Comparison of ENCODE assay signal across 8 mouse cellular contexts in the genomic region with DNA sequence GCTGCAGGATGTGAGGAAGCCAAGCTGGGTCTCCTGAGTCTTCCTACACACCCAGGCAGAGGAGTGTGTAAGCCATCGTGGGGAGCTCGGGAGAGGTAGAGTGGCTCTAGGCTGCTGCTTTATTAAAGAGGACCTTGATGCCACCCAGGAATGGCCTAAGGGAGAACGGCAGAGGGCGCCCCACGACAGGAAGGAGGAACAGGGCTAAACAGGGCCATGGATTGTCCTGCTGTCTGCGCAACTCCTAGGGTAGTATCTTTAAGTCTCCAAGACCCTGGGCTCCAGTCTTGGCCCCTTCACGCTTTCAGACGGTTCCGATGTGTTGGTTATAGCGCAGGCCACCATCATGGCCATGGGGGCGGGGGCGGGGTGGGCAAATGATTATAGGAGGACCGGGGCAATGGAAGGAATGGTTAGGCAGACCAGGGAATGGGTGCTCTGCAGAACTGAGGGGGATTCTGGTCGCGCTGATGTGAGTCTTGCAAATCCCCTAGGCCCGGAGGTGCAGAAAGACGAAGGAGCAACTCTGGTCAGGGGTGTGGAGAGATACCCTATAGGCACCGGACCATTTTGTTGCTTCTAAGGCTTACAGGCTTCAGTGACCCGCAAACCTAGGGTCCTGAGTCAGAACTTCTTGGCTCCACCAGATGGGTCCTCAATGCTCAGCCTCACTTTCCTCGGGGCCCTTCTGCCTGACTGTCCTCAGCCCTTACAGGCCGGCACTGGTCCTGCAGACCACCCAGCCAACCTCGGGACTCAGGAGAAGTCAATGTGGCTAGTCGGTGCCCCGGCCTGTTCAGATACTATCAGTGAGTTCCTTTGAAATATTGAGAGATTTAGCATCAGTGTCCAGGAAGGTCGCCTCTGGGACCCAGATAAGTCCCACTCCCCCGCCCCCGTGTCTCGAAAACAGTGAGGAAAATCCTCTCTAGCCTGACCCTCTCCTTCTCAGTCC. TPM values are rescaled to one million over a fixed set of nuclear protein-coding genes. Genes with fewer than 3 reads are reported as not detected.
DNase-seq lines count a peak whose midpoint lies in the region; ATAC-seq and TF ChIP-seq lines count a peak whose summit lies in the region.

No protein-coding gene starts in this region.

- no peak for TF ChIP-seq EP300 in liver, postnatal 0 days (IDR thresholded peaks at IDR 0.05; ENCODE audit: low read depth)

- TF ChIP-seq CTCF in liver, postnatal 0 days (IDR thresholded peaks at IDR 0.05; ENCODE audit: low read depth) = peak; percentile 60

- H3K4me2 ChIP-seq in embryonic facial prominence, embryonic 11.5 days (ENCODE audit: low read depth, low read length) = peak overlapping the region; percentile 96
- peak overlapping the region; percentile 70 for H3K4me2 ChIP-seq in liver, postnatal 0 days (ENCODE audit: low read depth, low read length)
- peak overlapping the region; percentile 50 for H3K4me2 ChIP-seq in neural tube, embryonic 14.5 days (ENCODE audit: low read depth, low read length)

- H3K9ac ChIP-seq in embryonic facial prominence, embryonic 11.5 days (replicated peaks; ENCODE audit: low read length) = no peak overlapping the region; the same call in 1 of the 2 replicates
- no peak overlapping the region for H3K9ac ChIP-seq in liver, postnatal 0 days (replicated peaks)
- H3K9ac ChIP-seq in neural tube, embryonic 14.5 days (replicated peaks; ENCODE audit: low read depth, low read length) = peak overlapping the region; percentile 83

- ATAC-seq in embryonic facial prominence, embryonic 11.5 days (replicated peaks; ENCODE audit: insufficient number of reproducible peaks, low FRiP score, low TSS enrichment, low read depth) = no peak
- no peak for ATAC-seq in liver, postnatal 0 days
- ATAC-seq in neural tube, embryonic 14.5 days (ENCODE audit: low read depth) = no peak

- DNase-seq in urinary bladder, postnatal 10 days (ENCODE audit: low spot score) = peak; percentile 8
- no peak for DNase-seq in urinary bladder, postnatal 25 days (ENCODE audit: low spot score)
- peak; percentile 36 for DNase-seq in embryonic facial prominence, embryonic 11.5 days (ENCODE audit: low spot score)
- peak; percentile 46 to 61 for DNase-seq in heart, postnatal 14 days
- peak; percentile 51 to 60 for DNase-seq in layer of hippocampus, adult 8-10 months (ENCODE audit: low spot score in 2 of 2)
- DNase-seq in liver, postnatal 0 days = peak; percentile 61
- no peak for DNase-seq in natural killer cell, adult 2 months (ENCODE audit: low spot score in 2 of 2)

- H3K4me3 ChIP-seq in embryonic facial prominence, embryonic 11.5 days (ENCODE audit: low read depth, low read length) = peak overlapping the region; percentile 63
- H3K4me3 ChIP-seq in liver, postnatal 0 days (ENCODE audit: low read depth, low read length) = peak overlapping the region; percentile 56
- H3K4me3 ChIP-seq in neural tube, embryonic 14.5 days (ENCODE audit: low read depth, low read length) = peak overlapping the region; percentile 95

- intact Hi-C loops in heart, postnatal 14 days (cut with DNase I) = no loop called here

- H3K4me1 ChIP-seq in embryonic facial prominence, embryonic 11.5 days (ENCODE audit: control insufficient read depth, insufficient read depth, low read length) = peaks cover 9% of the 10 kb centered on the region
- peaks cover 17% of the 10 kb centered on the region; the same call in 1 of the 2 replicates for H3K4me1 ChIP-seq in liver, postnatal 0 days (ENCODE audit: insufficient read depth)
- peaks cover 29% of the 10 kb centered on the region for H3K4me1 ChIP-seq in neural tube, embryonic 14.5 days (ENCODE audit: control insufficient read depth, insufficient read depth, low read length)

- H3K27ac ChIP-seq in embryonic facial prominence, embryonic 11.5 days (replicated peaks; ENCODE audit: low read depth, low read length) = no peak overlapping the region
- H3K27ac ChIP-seq in liver, postnatal 0 days (ENCODE audit: low read depth) = no peak overlapping the region
- peak overlapping the region; percentile 98 for H3K27ac ChIP-seq in neural tube, embryonic 14.5 days (ENCODE audit: low read depth, low read length)

- H3K27me3 ChIP-seq in embryonic facial prominence, embryonic 11.5 days (ENCODE audit: control insufficient read depth, insufficient read depth, low read length) = peaks cover 46% of the 10 kb centered on the region
- H3K27me3 ChIP-seq in liver, postnatal 0 days (ENCODE audit: insufficient read depth, low read length) = peaks cover 53% of the 10 kb centered on the region
- no peaks in the 10 kb centered on the region for H3K27me3 ChIP-seq in neural tube, embryonic 14.5 days (ENCODE audit: control insufficient read depth, insufficient read depth, low read length)

- H3K36me3 ChIP-seq in embryonic facial prominence, embryonic 11.5 days (replicated peaks; ENCODE audit: control insufficient read depth, insufficient read depth, low read depth, low read length) = no peaks in the 10 kb centered on the region
- no peaks in the 10 kb centered on the region for H3K36me3 ChIP-seq in liver, postnatal 0 days (replicated peaks; ENCODE audit: insufficient read depth, low read length)
- no peaks in the 10 kb centered on the region for H3K36me3 ChIP-seq in neural tube, embryonic 14.5 days (ENCODE audit: control insufficient read depth, insufficient read depth, low read length)

- no peaks in the 10 kb centered on the region for H3K9me3 ChIP-seq in embryonic facial prominence, embryonic 11.5 days (replicated peaks; ENCODE audit: control insufficient read depth, low read length)
- H3K9me3 ChIP-seq in liver, postnatal 0 days (ENCODE audit: low read length) = no peaks in the 10 kb centered on the region
- no peaks in the 10 kb centered on the region for H3K9me3 ChIP-seq in neural tube, embryonic 14.5 days (ENCODE audit: control insufficient read depth, low read length)

- WGBS in embryonic facial prominence, embryonic 11.5 days = 30% methylated on average over 28 of the region's 28 CpGs
- WGBS in liver, postnatal 0 days (ENCODE audit: insufficient replicate concordance) = 43% methylated on average over 28 of the region's 28 CpGs
- 29% methylated on average over 28 of the region's 28 CpGs for WGBS in neural tube, embryonic 14.5 days

RNA-seq across cellular contexts. Expression of gene Nat8l, which starts 0.8 kb away (rescaled TPM):
- 0.26 and 0.36 TPM in 2 replicates for polyA plus RNA-seq in embryonic facial prominence, embryonic 11.5 days (2014; fragmentation: Nextera tagmentation; extraction: Ambion mirVana)
- total RNA-seq in heart, postnatal 14 days (2021) = 1 to 10 TPM in 1 of 2 experiments, under 1 TPM in 1; 0.71 to 1.2 TPM
- total RNA-seq in layer of hippocampus, adult 8-10 months (2022) = 100 to 1,000 TPM; 140 to 156 (median 148) TPM
- polyA plus RNA-seq in liver, postnatal 0 days (2015; fragmentation: Nextera tagmentation; extraction: Ambion mirVana) = 0.08 and 0.14 TPM in 2 replicates
- polyA plus RNA-seq in neural tube, embryonic 14.5 days (2014; fragmentation: Nextera tagmentation; extraction: Ambion mirVana) = 3.9 and 4.1 TPM in 2 replicates

RNA-seq across cellular contexts. Expression of gene Gm1673, which starts 11.7 kb away (rescaled TPM):
- 164 and 166 TPM in 2 replicates for polyA plus RNA-seq in embryonic facial prominence, embryonic 11.5 days (2014; fragmentation: Nextera tagmentation; extraction: Ambion mirVana)
- 1 to 10 TPM; 3.7 to 5.2 TPM for total RNA-seq in heart, postnatal 14 days (2021)
- total RNA-seq in layer of hippocampus, adult 8-10 months (2022) = 10 to 100 TPM; 46.7 to 64.8 (median 54.9) TPM
- 3.6 and 6.0 TPM in 2 replicates for polyA plus RNA-seq in liver, postnatal 0 days (2015; fragmentation: Nextera tagmentation; extraction: Ambion mirVana)
- 403 and 457 TPM in 2 replicates for polyA plus RNA-seq in neural tube, embryonic 14.5 days (2014; fragmentation: Nextera tagmentation; extraction: Ambion mirVana)

RNA-seq across cellular contexts. Expression of gene Nelfa, which starts 58.7 kb away (rescaled TPM):
- polyA plus RNA-seq in embryonic facial prominence, embryonic 11.5 days (2014; fragmentation: Nextera tagmentation; extraction: Ambion mirVana) = 57.7 and 63.7 TPM in 2 replicates
- 10 to 100 TPM; 11.6 to 12.8 TPM for total RNA-seq in heart, postnatal 14 days (2021)
- 10 to 100 TPM; 19.3 to 22.6 (median 20.8) TPM for total RNA-seq in layer of hippocampus, adult 8-10 months (2022)
- polyA plus RNA-seq in liver, postnatal 0 days (2015; fragmentation: Nextera tagmentation; extraction: Ambion mirVana) = 12.3 and 13.0 TPM in 2 replicates
- 34.3 and 37.1 TPM in 2 replicates for polyA plus RNA-seq in neural tube, embryonic 14.5 days (2014; fragmentation: Nextera tagmentation; extraction: Ambion mirVana)

Comparison
In these comparisons a context has a peak if more than half of its experiments do, and no peak if none do; other contexts are left out.
1. DNase-seq: peak in urinary bladder, postnatal 10 days (single experiment), embryonic facial prominence, embryonic 11.5 days (single experiment), heart, postnatal 14 days (2 of 2), layer of hippocampus, adult 8-10 months (2 of 2) and liver, postnatal 0 days (single experiment); none in urinary bladder, postnatal 25 days (single experiment) and natural killer cell, adult 2 months (0 of 2).
2. RNA of gene Gm1673, which starts 11.7 kb away (polyA plus RNA-seq): 403 to 457 TPM in neural tube, embryonic 14.5 days and 164 to 166 TPM in embryonic facial prominence, embryonic 11.5 days; 3.6 to 6.0 TPM in liver, postnatal 0 days; every median in the first group is over 10 times any median in the second.
3. Peak in every context shown above with its lines, with median percentiles within 50 percentile points of each other: H3K4me2 ChIP-seq and H3K4me3 ChIP-seq.